Mouse (Mus musculus): ENCODE data around the gene Rtn4rl1.

- no peak for TF ChIP-seq POLR2A (IDR thresholded peaks at IDR 0.05; ENCODE audit: low read depth, low read length)
- no peak for TF ChIP-seq CTCF (IDR thresholded peaks at IDR 0.05; ENCODE audit: extremely low read depth, insufficient read length, insufficient replicate concordance, low read depth, low read length)
Measured at GRCm38 (mm10) chr11:75230272-75230760, 36.7 kb downstream of the Rtn4rl1 start.

Measured in small intestine, adult 2 months (tissue).